Mouse (Mus musculus) liver, embryonic 12.5 days (tissue): Measurements from ENCODE around the gene S100a10. TPM values are rescaled to one million over a fixed set of nuclear protein-coding genes. Genes with fewer than 3 reads are reported as not detected.
"Not testable (repeated sequence)": the region's sequence is repeated elsewhere in the genome, so short reads cannot be mapped to it uniquely, and the experiment has no call there.

Source experiments
- ATAC-seq: fragments of 200-750 bp; cut with Nextera tagmentation; 2 replicates; pipeline ENCODE4 v1.8.0; 2017; ENCODE audit warnings: moderate number of reproducible peaks, mild to moderate bottlenecking, moderate library complexity
- H3K27ac ChIP-seq: fragments of 300-500 bp; sonication (generic); 2 replicates; pipeline ENCODE4 v1.5.1; 2016; ENCODE audit warnings: mild to moderate bottlenecking
- H3K27me3 ChIP-seq: fragments of 300-500 bp; sonication (generic); replicated peaks from 2 replicates; pipeline ENCODE4 v1.6.1; 2016; ENCODE audit warnings: mild to moderate bottlenecking, moderate library complexity
- H3K36me3 ChIP-seq: fragments of 300-500 bp; sonication (generic); 2 replicates; pipeline ENCODE4 v1.6.1; 2016; ENCODE audit warnings: mild to moderate bottlenecking, moderate library complexity
- H3K4me1 ChIP-seq: fragments of 300-500 bp; sonication (generic); 2 replicates; pipeline ENCODE4 v1.6.1; 2016
- H3K4me2 ChIP-seq: fragments of 300-500 bp; sonication (generic); 2 replicates; pipeline ENCODE4 v1.6.1; 2016; ENCODE audit warnings: mild to moderate bottlenecking, moderate library complexity
- H3K4me3 ChIP-seq: fragments of 300-500 bp; sonication (generic); 2 replicates; pipeline ENCODE4 v1.5.1; 2016; ENCODE audit warnings: mild to moderate bottlenecking, moderate library complexity
- H3K9ac ChIP-seq: fragments of 300-500 bp; sonication (generic); 2 replicates; pipeline ENCODE4 v1.6.1; 2016; ENCODE audit warnings: mild to moderate bottlenecking, moderate library complexity
- H3K9me3 ChIP-seq: fragments of 300-500 bp; sonication (generic); replicated peaks from 2 replicates; pipeline ENCODE4 v1.6.1; 2016; ENCODE audit warnings: mild to moderate bottlenecking, moderate library complexity
- WGBS: fragments of 180-500 bp; shearing (Covaris S2); methylation state at CpG from one replicate; pipeline ENCODE4 v1.1.7; 2016; ENCODE audit not compliant: insufficient replicate concordance; 5-methylcytosine and 5-hydroxymethylcytosine counted together
- polyA plus RNA-seq: library from polyadenylated mRNA; unstranded; fragments of >200 nt; fragmentation: Nextera tagmentation; extraction: Ambion mirVana; gene quantifications from 2 replicates; pipeline ENCODE4 v1.2.1, GENCODE M21; 2016

S100a10 gene
- polyA plus RNA-seq, 1 experiment from 2014 or later, result 87.8 TPM

- H3K36me3 ChIP-seq, result no peaks in the 10 kb centered on the region
- 53% methylated on average over 1 of the region's 1 CpGs for WGBS
- H3K9me3 ChIP-seq, result no peaks in the 10 kb centered on the region
- ATAC-seq, result no peak
- H3K9ac ChIP-seq, result no peak overlapping the region
- no peak overlapping the region for H3K4me3 ChIP-seq
- H3K4me2 ChIP-seq, result no peak overlapping the region
- H3K4me1 ChIP-seq, result no peaks in the 10 kb centered on the region
- no peak overlapping the region for H3K27ac ChIP-seq
- H3K27me3 ChIP-seq, result no peaks in the 10 kb centered on the region
Observed at GRCm38 (mm10) chr3:93590256-93590655, 35.4 kb downstream of the S100a10 start.

- no peak for ATAC-seq
Observed at GRCm38 (mm10) chr3:93592100-93592499, 37.2 kb downstream of the S100a10 start.

DNA sequence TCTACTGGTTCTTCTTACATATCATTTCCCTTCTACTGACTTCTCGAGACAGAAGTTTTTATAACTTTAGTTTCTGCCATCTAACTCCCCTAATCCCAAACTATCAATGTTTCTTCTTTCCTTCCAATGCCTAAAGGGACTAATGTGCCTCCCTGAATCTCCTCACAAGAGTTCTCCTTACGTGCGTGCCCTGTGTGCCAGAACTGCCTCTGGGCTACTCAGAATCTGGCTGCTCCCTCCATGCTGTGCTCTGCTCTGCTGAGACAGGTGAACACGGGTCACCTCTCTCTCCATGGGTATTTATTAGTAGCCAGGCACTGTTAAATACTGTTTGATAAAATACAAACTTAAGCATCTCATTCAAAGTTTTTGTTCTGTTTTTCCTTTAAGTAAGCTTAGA, 38.1 kb downstream of the S100a10 start:
- WGBS, result 70% methylated on average over 4 of the region's 4 CpGs

More at GRCm38 (mm10) chr3:93592100-93592499, 37.2 kb downstream of the S100a10 start:
- H3K9me3 ChIP-seq, result no peaks in the 10 kb centered on the region
- H3K4me1 ChIP-seq, result peaks cover 6% of the 10 kb centered on the region; the same call in 1 of the 2 replicates
- no peaks in the 10 kb centered on the region for H3K27me3 ChIP-seq
- H3K27ac ChIP-seq, result no peak overlapping the region
- WGBS, result 83% methylated on average over 2 of the region's 2 CpGs
- no peak overlapping the region for H3K9ac ChIP-seq
- H3K4me3 ChIP-seq, result no peak overlapping the region
- H3K4me2 ChIP-seq, result no peak overlapping the region
- H3K36me3 ChIP-seq, result no peaks in the 10 kb centered on the region

GRCm38 (mm10) chr3:93593512-93593911, 38.6 kb downstream of the S100a10 start:
- no peaks in the 10 kb centered on the region for H3K36me3 ChIP-seq
- no peaks in the 10 kb centered on the region for H3K27me3 ChIP-seq
- no peak overlapping the region for H3K4me2 ChIP-seq
- no peak overlapping the region for H3K9ac ChIP-seq
- WGBS, result 36% methylated on average over 1 of the region's 1 CpGs
- peaks cover 9% of the 10 kb centered on the region; the same call in 1 of the 2 replicates for H3K4me1 ChIP-seq
- ATAC-seq, result no peak
- no peak overlapping the region for H3K27ac ChIP-seq
- no peaks in the 10 kb centered on the region for H3K9me3 ChIP-seq
- no peak overlapping the region for H3K4me3 ChIP-seq

More for the DNA sequence above, 38.1 kb downstream of the S100a10 start:
- Histone ChIP-seq H3K9ac (no peak overlapping the region), H3K36me3 (no peaks in the 10 kb centered on the region), H3K27me3 (no peaks in the 10 kb centered on the region), H3K27ac (no peak overlapping the region), H3K4me1 (peaks cover 9% of the 10 kb centered on the region; the same call in 1 of the 2 replicates), H3K9me3 (no peaks in the 10 kb centered on the region), H3K4me2 (no peak overlapping the region), H3K4me3 (no peak overlapping the region)
- no peak for ATAC-seq

- Histone ChIP-seq H3K4me2 (no peak overlapping the region), H3K4me3 (no peak overlapping the region), H3K36me3 (no peaks in the 10 kb centered on the region), H3K27ac (no peak overlapping the region), H3K9ac (no peak overlapping the region), H3K4me1 (peaks cover 9% of the 10 kb centered on the region; the same call in 1 of the 2 replicates), H3K27me3 (no peaks in the 10 kb centered on the region), H3K9me3 (no peaks in the 10 kb centered on the region)
- 63% methylated on average over 1 of the region's 1 CpGs for WGBS
- ATAC-seq, result no peak
Observed at GRCm38 (mm10) chr3:93596632-93597031, 41.8 kb downstream of the S100a10 start.

DNA sequence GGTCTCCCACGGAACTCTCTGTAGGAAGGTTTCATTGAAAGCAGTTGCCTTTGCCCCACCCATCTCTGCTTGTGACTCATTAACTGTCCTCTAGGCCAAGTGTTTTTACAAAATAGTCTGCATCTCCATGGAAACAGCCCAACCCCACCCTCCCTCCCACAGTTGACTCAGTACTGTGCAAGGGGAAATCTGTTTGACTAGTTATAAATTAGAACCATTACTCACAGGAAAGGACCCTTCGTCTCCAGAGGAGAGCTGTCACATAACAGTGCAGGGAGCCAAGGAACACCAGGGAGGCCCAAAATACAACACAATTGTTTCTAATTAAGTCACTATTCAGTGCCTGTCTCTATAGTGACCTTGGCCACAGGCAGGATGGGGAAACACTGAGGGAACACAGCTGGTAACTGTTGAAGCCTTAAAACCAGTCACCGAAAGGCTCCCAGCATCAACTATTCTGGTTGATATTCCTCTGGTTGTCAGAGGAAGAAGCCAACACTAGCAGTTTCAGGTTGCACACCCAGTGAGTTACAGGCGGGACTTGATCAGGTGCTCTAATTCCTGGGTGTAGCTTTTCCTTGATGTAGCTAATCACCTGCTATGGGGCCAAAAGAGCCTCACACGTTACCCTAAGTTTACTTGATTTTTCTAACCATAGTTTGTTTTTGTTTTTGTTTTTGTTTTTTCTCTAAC, 42.5 kb downstream of the S100a10 start:
- 54% methylated on average over 5 of the region's 5 CpGs for WGBS
- Histone ChIP-seq H3K27ac (no peak overlapping the region), H3K36me3 (no peaks in the 10 kb centered on the region), H3K9ac (no peak overlapping the region), H3K4me2 (no peak overlapping the region), H3K4me1 (peaks cover 9% of the 10 kb centered on the region; the same call in 1 of the 2 replicates), H3K27me3 (no peaks in the 10 kb centered on the region), H3K4me3 (no peak overlapping the region), H3K9me3 (no peaks in the 10 kb centered on the region)
- peak; percentile 58; the same call in 1 of the 2 replicates for ATAC-seq

- no peak for ATAC-seq
- no peaks in the 10 kb centered on the region for H3K27me3 ChIP-seq
- H3K27ac ChIP-seq, result no peak overlapping the region
- H3K9ac ChIP-seq, result no peak overlapping the region
- H3K4me1 ChIP-seq, result peaks cover 9% of the 10 kb centered on the region; the same call in 1 of the 2 replicates
- H3K9me3 ChIP-seq, result no peaks in the 10 kb centered on the region
- H3K4me2 ChIP-seq, result no peak overlapping the region
- H3K36me3 ChIP-seq, result no peaks in the 10 kb centered on the region
- 79% methylated on average over 7 of the region's 7 CpGs for WGBS
- H3K4me3 ChIP-seq, result no peak overlapping the region
Observed at GRCm38 (mm10) chr3:93597970-93598369, 43.1 kb downstream of the S100a10 start.

DNA sequence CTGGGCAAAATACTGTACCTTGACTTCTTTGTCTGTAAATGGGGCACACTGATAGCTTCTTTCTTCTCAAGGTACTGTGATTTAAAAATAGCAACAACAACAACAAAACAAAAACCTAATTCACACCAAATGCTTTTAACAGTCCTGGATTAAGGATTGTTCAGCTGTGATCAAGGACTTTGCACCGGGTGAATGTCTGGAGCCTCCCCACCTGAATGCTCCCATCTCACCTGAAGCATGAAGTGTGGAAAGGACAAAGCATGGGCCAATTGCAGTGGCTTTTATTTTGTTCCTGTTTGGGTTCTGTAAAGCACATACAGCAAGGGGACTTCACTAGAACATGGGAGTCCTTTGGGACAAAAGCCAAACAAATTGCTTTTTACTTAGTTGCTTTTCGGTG, 45.3 kb downstream of the S100a10 start:
- no peak for ATAC-seq
- H3K36me3 ChIP-seq, result no peaks in the 10 kb centered on the region
- H3K4me3 ChIP-seq, result no peak overlapping the region
- no peak overlapping the region for H3K9ac ChIP-seq
- H3K4me1 ChIP-seq, result peaks cover 9% of the 10 kb centered on the region; the same call in 1 of the 2 replicates
- no peaks in the 10 kb centered on the region for H3K27me3 ChIP-seq
- H3K27ac ChIP-seq, result no peak overlapping the region
- no peaks in the 10 kb centered on the region for H3K9me3 ChIP-seq
- WGBS, result 81% methylated on average over 2 of the region's 2 CpGs
- H3K4me2 ChIP-seq, result no peak overlapping the region

DNA sequence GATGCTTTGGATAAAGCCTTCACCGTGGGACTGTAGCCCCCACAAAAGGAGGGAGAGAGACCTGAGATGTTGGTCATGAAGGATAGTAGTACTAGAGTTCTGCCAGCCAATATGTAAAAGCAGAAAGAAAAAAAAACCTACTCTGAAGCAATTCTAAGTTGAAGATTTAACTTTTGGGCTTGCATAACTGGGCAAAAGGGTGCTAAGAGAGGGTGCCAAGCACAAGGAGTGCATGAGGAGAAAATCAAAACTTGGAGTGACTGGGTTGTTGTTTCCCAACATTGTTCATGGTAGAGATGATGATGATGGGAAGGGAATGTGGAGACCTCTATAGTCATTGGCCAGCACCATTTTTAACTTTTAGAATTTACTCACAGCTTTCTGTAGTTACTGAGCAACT, 47.0 kb downstream of the S100a10 start:
- no peak for ATAC-seq
- Histone ChIP-seq H3K27me3 (no peaks in the 10 kb centered on the region), H3K9ac (no peak overlapping the region), H3K4me1 (peaks cover 5% of the 10 kb centered on the region; the same call in 1 of the 2 replicates), H3K4me2 (no peak overlapping the region), H3K9me3 (no peaks in the 10 kb centered on the region), H3K27ac (no peak overlapping the region), H3K36me3 (no peaks in the 10 kb centered on the region), H3K4me3 (no peak overlapping the region)
- 61% methylated on average over 1 of the region's 1 CpGs for WGBS

- not testable (repeated sequence) for H3K27ac ChIP-seq, H3K9me3 ChIP-seq, H3K4me2 ChIP-seq, H3K27me3 ChIP-seq, H3K4me1 ChIP-seq, H3K36me3 ChIP-seq, H3K4me3 ChIP-seq, H3K9ac ChIP-seq
- ATAC-seq, result 0 out of 2 replicates have a peak, but pooled peaks have one; percentile 42
Observed at GRCm38 (mm10) chr3:93608970-93609369, 54.1 kb downstream of the S100a10 start.
